Mouse (Mus musculus): ENCODE measurements around the gene Krt75.
"Not testable (repeated sequence)": the region's sequence is repeated elsewhere in the genome, so short reads cannot be mapped to it uniquely, and the experiment has no call there.

Krt75 gene

DNA sequence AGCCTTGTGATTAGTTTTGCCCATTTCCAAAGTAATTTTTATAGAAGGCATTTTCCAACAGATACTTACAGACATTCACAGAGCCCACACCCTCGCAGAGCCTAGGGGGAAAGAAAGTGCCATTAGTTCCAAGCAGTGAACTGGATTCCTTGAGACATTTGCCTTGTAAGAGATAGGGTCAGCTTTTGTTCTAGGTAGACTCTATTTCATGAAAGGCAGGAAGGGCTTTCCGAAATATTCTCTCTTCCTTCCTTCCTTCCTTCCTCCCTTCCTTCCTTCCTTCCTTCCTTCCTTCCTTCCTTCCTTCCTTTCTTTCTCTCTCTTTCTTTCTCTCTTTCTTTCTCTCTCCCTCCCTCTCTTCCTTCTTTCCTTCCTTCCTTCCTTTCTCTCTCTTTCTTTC, 56.5 kb downstream of the Krt75 start, which contains the start of gene Gm49425:
TSS of gene Gm49425 (minus strand) at position 101 of the 400 bp plus-strand sequence.
- not testable (repeated sequence) for DNase-seq (ENCODE audit: low spot score in 2 of 2)

All from frontal cortex, postnatal 25 days (tissue).